Mouse (Mus musculus): Measurements from ENCODE around the gene Neu3. TPM values are rescaled to one million over a fixed set of nuclear protein-coding genes. Genes with fewer than 3 reads are reported as not detected.

Neu3 gene
- polyA plus RNA-seq, 1 experiment from 2014 or later = 3.0 TPM

- Histone ChIP-seq H3K27me3 (ENCODE audit: insufficient read depth, low read length) (no peaks in the 10 kb centered on the region), H3K4me3 (ENCODE audit: low read length) (peak overlapping the region; percentile 88), H3K9ac (replicated peaks; ENCODE audit: low read length) (peak overlapping the region; percentile 91), H3K9me3 (ENCODE audit: low read length) (no peaks in the 10 kb centered on the region), H3K36me3 (ENCODE audit: insufficient read depth, low read length) (peaks cover 10% of the 10 kb centered on the region; the same call in 1 of the 2 replicates), H3K4me2 (replicated peaks; ENCODE audit: low read depth, low read length) (peak overlapping the region; percentile 95), H3K4me1 (ENCODE audit: insufficient read depth, low read length) (peaks cover 17% of the 10 kb centered on the region), H3K27ac (ENCODE audit: low read length) (0 out of 2 replicates have a peak overlapping the region, but pooled peaks have one; percentile 52)
- ATAC-seq (ENCODE audit: low FRiP score, low TSS enrichment) = peak; percentile 72; the same call in 1 of the 2 replicates
- whole genome bisulfite sequencing = under 1% methylated on average over 17 of the region's 19 CpGs
Measured at GRCm38 (mm10) chr7:99858175-99858812, 30.1 kb upstream of the Neu3 start.

GRCm38 (mm10) chr7:99856266-99856861 is 28.1 kb upstream of the Neu3 start:
- H3K4me3 ChIP-seq (ENCODE audit: low read length) = no peak overlapping the region
- peaks cover 17% of the 10 kb centered on the region for H3K4me1 ChIP-seq (ENCODE audit: insufficient read depth, low read length)
- peaks cover 16% of the 10 kb centered on the region; the same call in 1 of the 2 replicates for H3K36me3 ChIP-seq (ENCODE audit: insufficient read depth, low read length)

GRCm38 (mm10) chr7:99854311-99854710 is 26.1 kb upstream of the Neu3 start:
- WGBS = 91% methylated on average over 4 of the region's 4 CpGs
- H3K27me3 ChIP-seq (ENCODE audit: insufficient read depth, low read length) = no peaks in the 10 kb centered on the region
- no peaks in the 10 kb centered on the region for H3K9me3 ChIP-seq (ENCODE audit: low read length)
- H3K36me3 ChIP-seq (ENCODE audit: insufficient read depth, low read length) = peaks cover 16% of the 10 kb centered on the region; the same call in 1 of the 2 replicates
- H3K4me2 ChIP-seq (replicated peaks; ENCODE audit: low read depth, low read length) = no peak overlapping the region
- H3K27ac ChIP-seq (ENCODE audit: low read length) = no peak overlapping the region
- no peak overlapping the region for H3K9ac ChIP-seq (replicated peaks; ENCODE audit: low read length)
- peaks cover 17% of the 10 kb centered on the region for H3K4me1 ChIP-seq (ENCODE audit: insufficient read depth, low read length)
- no peak for ATAC-seq (ENCODE audit: low FRiP score, low TSS enrichment)
- no peak overlapping the region for H3K4me3 ChIP-seq (ENCODE audit: low read length)

More at GRCm38 (mm10) chr7:99856266-99856861, 28.1 kb upstream of the Neu3 start:
- Histone ChIP-seq H3K9ac (replicated peaks; ENCODE audit: low read length) (no peak overlapping the region), H3K9me3 (ENCODE audit: low read length) (no peaks in the 10 kb centered on the region), H3K4me2 (replicated peaks; ENCODE audit: low read depth, low read length) (no peak overlapping the region), H3K27me3 (ENCODE audit: insufficient read depth, low read length) (no peaks in the 10 kb centered on the region), H3K27ac (ENCODE audit: low read length) (no peak overlapping the region)
- WGBS = 59% methylated on average over 14 of the region's 14 CpGs
- ATAC-seq (ENCODE audit: low FRiP score, low TSS enrichment) = no peak

GRCm38 (mm10) chr7:99853350-99853749 is 25.1 kb upstream of the Neu3 start:
- ATAC-seq (ENCODE audit: low FRiP score, low TSS enrichment) = no peak

GRCm38 (mm10) chr7:99851618-99852017 is 23.4 kb upstream of the Neu3 start:
- Histone ChIP-seq H3K36me3 (ENCODE audit: insufficient read depth, low read length) (peaks cover 32% of the 10 kb centered on the region), H3K27me3 (ENCODE audit: insufficient read depth, low read length) (no peaks in the 10 kb centered on the region), H3K9me3 (ENCODE audit: low read length) (no peaks in the 10 kb centered on the region), H3K4me2 (replicated peaks; ENCODE audit: low read depth, low read length) (no peak overlapping the region), H3K4me1 (ENCODE audit: insufficient read depth, low read length) (peaks cover 6% of the 10 kb centered on the region), H3K27ac (ENCODE audit: low read length) (no peak overlapping the region), H3K9ac (replicated peaks; ENCODE audit: low read length) (no peak overlapping the region), H3K4me3 (ENCODE audit: low read length) (no peak overlapping the region)
- WGBS = 90% methylated on average over 6 of the region's 6 CpGs
- ATAC-seq (ENCODE audit: low FRiP score, low TSS enrichment) = no peak

More at GRCm38 (mm10) chr7:99853350-99853749, 25.1 kb upstream of the Neu3 start:
- H3K9ac ChIP-seq (replicated peaks; ENCODE audit: low read length) = no peak overlapping the region
- peaks cover 23% of the 10 kb centered on the region for H3K36me3 ChIP-seq (ENCODE audit: insufficient read depth, low read length)
- no peaks in the 10 kb centered on the region for H3K9me3 ChIP-seq (ENCODE audit: low read length)
- H3K4me1 ChIP-seq (ENCODE audit: insufficient read depth, low read length) = peaks cover 17% of the 10 kb centered on the region
- H3K4me2 ChIP-seq (replicated peaks; ENCODE audit: low read depth, low read length) = no peak overlapping the region
- no peaks in the 10 kb centered on the region for H3K27me3 ChIP-seq (ENCODE audit: insufficient read depth, low read length)
- WGBS = 50% methylated on average over 7 of the region's 7 CpGs
- no peak overlapping the region for H3K4me3 ChIP-seq (ENCODE audit: low read length)
- no peak overlapping the region for H3K27ac ChIP-seq (ENCODE audit: low read length)

GRCm38 (mm10) chr7:99851121-99851520 is 22.9 kb upstream of the Neu3 start:
- 76% methylated on average over 1 of the region's 1 CpGs for WGBS
- Histone ChIP-seq H3K9ac (replicated peaks; ENCODE audit: low read length) (no peak overlapping the region), H3K36me3 (ENCODE audit: insufficient read depth, low read length) (peaks cover 35% of the 10 kb centered on the region), H3K4me3 (ENCODE audit: low read length) (no peak overlapping the region), H3K9me3 (ENCODE audit: low read length) (no peaks in the 10 kb centered on the region), H3K27ac (ENCODE audit: low read length) (no peak overlapping the region), H3K4me2 (replicated peaks; ENCODE audit: low read depth, low read length) (no peak overlapping the region), H3K27me3 (ENCODE audit: insufficient read depth, low read length) (no peaks in the 10 kb centered on the region), H3K4me1 (ENCODE audit: insufficient read depth, low read length) (peaks cover under 1% of the 10 kb centered on the region)
- ATAC-seq (ENCODE audit: low FRiP score, low TSS enrichment) = no peak

GRCm38 (mm10) chr7:99850534-99850933 is 22.3 kb upstream of the Neu3 start:
- Histone ChIP-seq H3K4me3 (ENCODE audit: low read length) (no peak overlapping the region), H3K27me3 (ENCODE audit: insufficient read depth, low read length) (no peaks in the 10 kb centered on the region), H3K9me3 (ENCODE audit: low read length) (no peaks in the 10 kb centered on the region), H3K36me3 (ENCODE audit: insufficient read depth, low read length) (peaks cover 33% of the 10 kb centered on the region), H3K9ac (replicated peaks; ENCODE audit: low read length) (no peak overlapping the region), H3K4me1 (ENCODE audit: insufficient read depth, low read length) (no peaks in the 10 kb centered on the region; the same call in 1 of the 2 replicates), H3K27ac (ENCODE audit: low read length) (no peak overlapping the region), H3K4me2 (replicated peaks; ENCODE audit: low read depth, low read length) (no peak overlapping the region)
- ATAC-seq (ENCODE audit: low FRiP score, low TSS enrichment) = no peak
- WGBS = 87% methylated on average over 5 of the region's 5 CpGs

- ATAC-seq (ENCODE audit: low FRiP score, low TSS enrichment) = no peak
- no peak overlapping the region for H3K9ac ChIP-seq (replicated peaks; ENCODE audit: low read length)
- 93% methylated on average over 8 of the region's 8 CpGs for WGBS
- H3K4me2 ChIP-seq (replicated peaks; ENCODE audit: low read depth, low read length) = no peak overlapping the region
- H3K4me1 ChIP-seq (ENCODE audit: insufficient read depth, low read length) = no peaks in the 10 kb centered on the region
- H3K27me3 ChIP-seq (ENCODE audit: insufficient read depth, low read length) = no peaks in the 10 kb centered on the region
- H3K36me3 ChIP-seq (ENCODE audit: insufficient read depth, low read length) = peaks cover 57% of the 10 kb centered on the region
- H3K4me3 ChIP-seq (ENCODE audit: low read length) = no peak overlapping the region
- no peaks in the 10 kb centered on the region for H3K9me3 ChIP-seq (ENCODE audit: low read length)
- H3K27ac ChIP-seq (ENCODE audit: low read length) = no peak overlapping the region
Measured at GRCm38 (mm10) chr7:99845533-99846236, 17.5 kb upstream of the Neu3 start.

GRCm38 (mm10) chr7:99838241-99838640 is 10.0 kb upstream of the Neu3 start:
- H3K4me1 ChIP-seq (ENCODE audit: insufficient read depth, low read length) = no peaks in the 10 kb centered on the region
- whole genome bisulfite sequencing = 86% methylated on average over 3 of the region's 3 CpGs
- no peak overlapping the region for H3K9ac ChIP-seq (replicated peaks; ENCODE audit: low read length)
- no peak overlapping the region for H3K4me2 ChIP-seq (replicated peaks; ENCODE audit: low read depth, low read length)
- H3K36me3 ChIP-seq (ENCODE audit: insufficient read depth, low read length) = peaks cover 41% of the 10 kb centered on the region
- no peak overlapping the region for H3K4me3 ChIP-seq (ENCODE audit: low read length)
- ATAC-seq (ENCODE audit: low FRiP score, low TSS enrichment) = no peak
- H3K27ac ChIP-seq (ENCODE audit: low read length) = no peak overlapping the region
- no peaks in the 10 kb centered on the region for H3K27me3 ChIP-seq (ENCODE audit: insufficient read depth, low read length)
- H3K9me3 ChIP-seq (ENCODE audit: low read length) = no peaks in the 10 kb centered on the region

Data from kidney, embryonic 16.5 days (tissue).